Mouse (Mus musculus): ENCODE results near the gene Dcaf7. TPM values are rescaled to one million over a fixed set of nuclear protein-coding genes. Genes with fewer than 3 reads are reported as not detected.

Dcaf7 gene
- polyA plus RNA-seq, 1 experiment from 2014 or later = 68.8 TPM

DNA sequence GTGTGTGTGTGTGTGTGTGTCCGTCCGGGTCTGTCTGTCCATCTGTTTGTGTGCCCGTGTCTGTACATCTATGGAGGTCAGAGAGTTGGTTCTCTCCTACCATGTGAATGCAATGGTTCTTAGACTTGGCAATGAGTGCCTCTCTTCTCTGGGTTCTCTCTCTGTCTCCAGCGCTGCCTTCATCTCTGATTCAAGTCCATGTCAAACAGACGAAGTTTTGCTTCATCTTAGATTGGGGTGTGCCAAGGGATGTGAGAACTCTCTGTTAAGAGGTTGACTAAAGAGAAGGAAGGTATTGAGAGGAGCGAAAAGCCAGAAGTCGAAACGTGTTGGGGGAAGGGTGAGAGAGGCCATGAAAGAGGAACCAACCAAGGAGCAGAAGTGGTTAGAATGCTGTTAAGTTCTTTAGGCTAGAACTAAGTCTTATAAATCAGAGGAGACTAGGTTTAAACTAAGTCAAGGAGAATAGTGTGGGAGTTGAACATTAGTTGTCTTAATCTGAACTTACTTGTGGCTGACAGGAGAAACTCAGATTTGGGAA is 69.4 kb downstream of the Dcaf7 start:
- Histone ChIP-seq H3K4me3 (ENCODE audit: low read length) (no peak overlapping the region), H3K4me1 (ENCODE audit: control insufficient read depth, insufficient read depth, low read length) (no peaks in the 10 kb centered on the region), H3K4me2 (replicated peaks; ENCODE audit: low read depth, low read length) (no peak overlapping the region), H3K27me3 (ENCODE audit: control insufficient read depth, insufficient read depth, low read length) (no peaks in the 10 kb centered on the region), H3K9me3 (ENCODE audit: control insufficient read depth, low read length) (no peaks in the 10 kb centered on the region), H3K36me3 (ENCODE audit: control insufficient read depth, insufficient read depth, low read length) (peaks cover 5% of the 10 kb centered on the region; the same call in 1 of the 2 replicates), H3K9ac (ENCODE audit: low read depth, low read length) (no peak overlapping the region), H3K27ac (ENCODE audit: low read depth, low read length) (no peak overlapping the region)
- 81% methylated on average over 7 of the region's 8 CpGs for WGBS
- ATAC-seq (ENCODE audit: low FRiP score, low TSS enrichment) = no peak

Other genes with a start within 250 kb of the Dcaf7 start
- 16.9 and 25.2 TPM in 2 replicates for gene Cyb561, start 83.5 kb upstream of the Dcaf7 start, polyA plus RNA-seq (2014; fragmentation: Nextera tagmentation; extraction: Ambion mirVana)
- 1.4 and 4.8 TPM in 2 replicates for gene Ace, start 68.9 kb upstream of the Dcaf7 start, polyA plus RNA-seq (2014; fragmentation: Nextera tagmentation; extraction: Ambion mirVana)
- gene Ace3, start 42.2 kb upstream of the Dcaf7 start, polyA plus RNA-seq (2014; fragmentation: Nextera tagmentation; extraction: Ambion mirVana) = not detected in 2 replicates
- 0.10 and 0.14 TPM in 2 replicates for gene Kcnh6, start 28.7 kb upstream of the Dcaf7 start, polyA plus RNA-seq (2014; fragmentation: Nextera tagmentation; extraction: Ambion mirVana)
- 10.3 and 11.3 TPM in 2 replicates for gene Taco1, start 29.2 kb downstream of the Dcaf7 start, polyA plus RNA-seq (2014; fragmentation: Nextera tagmentation; extraction: Ambion mirVana)
- 23.2 and 25.7 TPM in 2 replicates for gene Map3k3, start 47.7 kb downstream of the Dcaf7 start, polyA plus RNA-seq (2014; fragmentation: Nextera tagmentation; extraction: Ambion mirVana)
- not detected in 2 replicates for gene Gm10840, start 124.0 kb downstream of the Dcaf7 start, polyA plus RNA-seq (2014; fragmentation: Nextera tagmentation; extraction: Ambion mirVana)
- 216 and 266 TPM in 2 replicates for gene Limd2, start 124.0 kb downstream of the Dcaf7 start, polyA plus RNA-seq (2014; fragmentation: Nextera tagmentation; extraction: Ambion mirVana)
- gene Strada, start 165.3 kb downstream of the Dcaf7 start, polyA plus RNA-seq (2014; fragmentation: Nextera tagmentation; extraction: Ambion mirVana) = 29.1 and 33.5 TPM in 2 replicates
- 39.3 and 60.3 TPM in 2 replicates for gene Ccdc47, start 179.5 kb downstream of the Dcaf7 start, polyA plus RNA-seq (2014; fragmentation: Nextera tagmentation; extraction: Ambion mirVana)
- 43.1 and 71.8 TPM in 2 replicates for gene Ddx42, start 180.1 kb downstream of the Dcaf7 start, polyA plus RNA-seq (2014; fragmentation: Nextera tagmentation; extraction: Ambion mirVana)
- gene Ftsj3, start 219.2 kb downstream of the Dcaf7 start, polyA plus RNA-seq (2014; fragmentation: Nextera tagmentation; extraction: Ambion mirVana) = 39.1 and 72.1 TPM in 2 replicates
- 303 and 334 TPM in 2 replicates for gene Psmc5, start 219.3 kb downstream of the Dcaf7 start, polyA plus RNA-seq (2014; fragmentation: Nextera tagmentation; extraction: Ambion mirVana)
- gene Smarcd2, start 236.1 kb downstream of the Dcaf7 start, polyA plus RNA-seq (2014; fragmentation: Nextera tagmentation; extraction: Ambion mirVana) = 54.9 and 78.6 TPM in 2 replicates
- 0.81 and 1.2 TPM in 2 replicates for gene Tcam1, start 239.8 kb downstream of the Dcaf7 start, polyA plus RNA-seq (2014; fragmentation: Nextera tagmentation; extraction: Ambion mirVana)

Data from kidney, embryonic 14.5 days (tissue).